Mouse (Mus musculus) stomach, embryonic 14.5 days (tissue): ENCODE results near the gene Pla2g4e. TPM values are rescaled to one million over a fixed set of nuclear protein-coding genes. Genes with fewer than 3 reads are reported as not detected.

ENCODE experiments used
- ATAC-seq: fragments of 200-750 bp; cut with Nextera tagmentation; 2 replicates; pipeline ENCODE4 v1.8.0; 2017; ENCODE audit warnings: low read depth, moderate TSS enrichment; ENCODE audit not compliant: insufficient number of reproducible peaks, insufficient read depth, low FRiP score
- H3K27ac ChIP-seq: fragments of 300-500 bp; sonication (generic); 2 replicates; pipeline ENCODE4 v1.5.1; 2014; ENCODE audit warnings: mild to moderate bottlenecking, low read length, moderate library complexity, mixed read lengths
- H3K27me3 ChIP-seq: fragments of 300-500 bp; sonication (generic); 2 replicates; pipeline ENCODE4 v1.6.1; 2014; ENCODE audit warnings: low read length, control low read depth, mixed read lengths; ENCODE audit not compliant: control insufficient read depth, insufficient read depth
- H3K36me3 ChIP-seq: fragments of 300-500 bp; sonication (generic); 2 replicates; pipeline ENCODE4 v1.6.1; 2014; ENCODE audit warnings: mild to moderate bottlenecking, control low read depth, low read length, moderate library complexity, mixed read lengths; ENCODE audit not compliant: control insufficient read depth, insufficient read depth
- H3K4me1 ChIP-seq: fragments of 300-500 bp; sonication (generic); 2 replicates; pipeline ENCODE4 v1.6.1; 2014; ENCODE audit warnings: low read length, control low read depth, mixed read lengths; ENCODE audit not compliant: control insufficient read depth, insufficient read depth
- H3K4me2 ChIP-seq: fragments of 300-500 bp; sonication (generic); replicated peaks from 2 replicates; pipeline ENCODE4 v1.6.1; 2014; ENCODE audit warnings: low read depth, low read length, control low read depth
- H3K4me3 ChIP-seq: fragments of 300-500 bp; sonication (generic); 2 replicates; pipeline ENCODE4 v1.5.1; 2014; ENCODE audit warnings: low read depth, low read length, control low read depth
- H3K9ac ChIP-seq: fragments of 300-500 bp; sonication (generic); replicated peaks from 2 replicates; pipeline ENCODE4 v1.6.1; 2014; ENCODE audit warnings: low read depth, mild to moderate bottlenecking, control low read depth, low read length, moderate library complexity, mixed read lengths
- H3K9me3 ChIP-seq: fragments of 300-500 bp; sonication (generic); 2 replicates; pipeline ENCODE4 v1.6.1; 2016; ENCODE audit warnings: low read depth, low read length, control low read depth; ENCODE audit not compliant: control insufficient read depth
- WGBS: fragments of 180-500 bp; shearing (Covaris S2); extraction: QIAGEN DNeasy Blood & Tissue Kit; methylation state at CpG from one replicate; pipeline ENCODE4 v1.1.7; 2014; 5-methylcytosine and 5-hydroxymethylcytosine counted together
- polyA plus RNA-seq: library from polyadenylated mRNA; unstranded; fragments of >200 nt; fragmentation: Nextera tagmentation; extraction: Ambion mirVana; gene quantifications from 2 replicates; pipeline ENCODE4 v1.2.1, GENCODE M21; 2014

Gene Pla2g4e
- polyA plus RNA-seq, 1 experiment from 2014 or later, result 0.27 TPM

DNA sequence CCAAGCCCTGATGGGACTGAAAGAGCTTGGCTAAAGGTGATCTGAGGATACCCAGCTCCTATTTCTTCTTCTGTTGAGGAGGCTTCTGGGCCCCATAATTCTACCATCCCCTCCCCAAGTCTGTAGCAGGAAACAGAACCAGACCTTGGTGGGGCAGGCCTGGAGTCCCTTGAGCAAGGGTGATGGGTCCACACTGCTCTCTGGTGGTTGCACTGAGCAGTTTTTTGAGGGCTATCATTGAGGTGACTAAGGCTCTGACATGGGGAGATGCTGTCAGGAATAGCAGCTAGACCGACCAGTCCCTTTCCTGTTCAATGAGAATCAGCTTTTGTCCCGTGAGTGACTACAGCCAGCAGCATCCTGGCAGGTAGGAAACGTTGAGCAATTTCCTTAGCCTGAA is 36.1 kb upstream of the Pla2g4e start:
- Histone ChIP-seq H3K4me2 (no peak overlapping the region), H3K36me3 (no peaks in the 10 kb centered on the region), H3K9ac (no peak overlapping the region), H3K4me3 (no peak overlapping the region), H3K9me3 (no peaks in the 10 kb centered on the region), H3K27ac (no peak overlapping the region), H3K4me1 (no peaks in the 10 kb centered on the region), H3K27me3 (no peaks in the 10 kb centered on the region)
- WGBS, result 46% methylated on average over 3 of the region's 3 CpGs
- no peak for ATAC-seq

GRCm38 (mm10) chr2:120279961-120280360 is 34.8 kb upstream of the Pla2g4e start:
- Histone ChIP-seq H3K4me3 (no peak overlapping the region), H3K27me3 (no peaks in the 10 kb centered on the region), H3K4me1 (no peaks in the 10 kb centered on the region), H3K36me3 (no peaks in the 10 kb centered on the region), H3K9me3 (no peaks in the 10 kb centered on the region), H3K4me2 (no peak overlapping the region), H3K27ac (no peak overlapping the region), H3K9ac (no peak overlapping the region)
- 17% methylated on average over 8 of the region's 8 CpGs for WGBS
- ATAC-seq, result 0 out of 2 replicates have a peak, but pooled peaks have one; percentile 9

- Histone ChIP-seq H3K36me3 (no peaks in the 10 kb centered on the region), H3K9me3 (no peaks in the 10 kb centered on the region), H3K4me2 (no peak overlapping the region), H3K27ac (no peak overlapping the region), H3K27me3 (no peaks in the 10 kb centered on the region), H3K9ac (no peak overlapping the region), H3K4me3 (no peak overlapping the region), H3K4me1 (no peaks in the 10 kb centered on the region)
- 80% methylated on average over 4 of the region's 4 CpGs for WGBS
- ATAC-seq, result no peak
Observed at GRCm38 (mm10) chr2:120276951-120277350, 31.8 kb upstream of the Pla2g4e start.

GRCm38 (mm10) chr2:120268635-120269034 is 23.5 kb upstream of the Pla2g4e start:
- H3K27ac ChIP-seq, result no peak overlapping the region
- ATAC-seq, result 0 out of 2 replicates have a peak, but pooled peaks have one; percentile 46
- no peak overlapping the region for H3K4me3 ChIP-seq
- no peaks in the 10 kb centered on the region for H3K4me1 ChIP-seq
- WGBS, result 4% methylated on average over 9 of the region's 9 CpGs
- no peak overlapping the region for H3K9ac ChIP-seq
- no peaks in the 10 kb centered on the region for H3K27me3 ChIP-seq
- H3K4me2 ChIP-seq, result peak overlapping the region; percentile 30; the same call in 1 of the 2 replicates
- no peaks in the 10 kb centered on the region for H3K36me3 ChIP-seq
- no peaks in the 10 kb centered on the region for H3K9me3 ChIP-seq

DNA sequence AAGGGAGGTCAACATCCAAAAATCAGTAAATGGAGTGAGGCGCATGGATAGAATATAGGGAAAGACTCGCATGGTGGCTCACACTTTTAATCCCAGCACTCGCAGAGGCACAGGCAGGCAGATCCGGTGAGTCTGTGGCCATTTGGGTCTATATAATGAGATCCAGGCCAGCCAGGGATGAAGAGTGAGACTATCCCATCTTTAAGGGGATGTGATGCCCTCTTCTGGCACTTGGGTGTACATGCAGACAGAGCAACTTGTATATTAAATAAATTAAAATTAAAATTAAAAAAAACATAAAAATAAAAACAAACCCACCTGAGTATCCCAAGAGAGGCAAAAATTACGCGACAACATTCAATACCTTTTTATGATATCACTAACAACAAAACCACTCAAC is 20.4 kb upstream of the Pla2g4e start:
- Histone ChIP-seq H3K4me1 (no peaks in the 10 kb centered on the region), H3K27me3 (no peaks in the 10 kb centered on the region), H3K4me2 (no peak overlapping the region), H3K27ac (no peak overlapping the region), H3K4me3 (no peak overlapping the region), H3K36me3 (no peaks in the 10 kb centered on the region), H3K9ac (no peak overlapping the region), H3K9me3 (no peaks in the 10 kb centered on the region)
- ATAC-seq, result no peak
- 71% methylated on average over 6 of the region's 6 CpGs for WGBS

- no peak for ATAC-seq
- Histone ChIP-seq H3K4me3 (no peak overlapping the region), H3K36me3 (no peaks in the 10 kb centered on the region), H3K4me1 (no peaks in the 10 kb centered on the region), H3K27me3 (no peaks in the 10 kb centered on the region), H3K4me2 (no peak overlapping the region), H3K9ac (no peak overlapping the region), H3K9me3 (no peaks in the 10 kb centered on the region), H3K27ac (no peak overlapping the region)
- 68% methylated on average over 10 of the region's 10 CpGs for WGBS
Observed at GRCm38 (mm10) chr2:120264858-120265257, 19.7 kb upstream of the Pla2g4e start.

DNA sequence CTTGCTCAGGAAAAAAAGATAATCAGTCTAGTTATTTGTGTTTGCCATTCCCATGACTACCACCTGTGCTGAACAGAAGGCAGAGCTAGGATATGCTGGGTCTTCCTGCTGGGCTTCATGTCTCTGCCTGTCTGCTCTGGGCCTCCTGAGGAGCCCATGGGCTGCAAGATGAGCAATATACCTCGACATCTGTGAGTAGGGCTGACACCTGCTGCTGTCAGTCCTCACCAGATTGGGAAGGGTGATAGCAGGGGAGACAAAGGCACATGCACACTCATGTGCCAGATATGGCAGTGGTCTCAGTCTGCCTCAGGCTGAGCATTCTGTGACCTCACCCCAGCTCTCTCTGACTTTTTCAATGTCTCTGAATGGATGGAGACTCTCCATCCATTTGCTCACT is 17.7 kb upstream of the Pla2g4e start:
- Histone ChIP-seq H3K27me3 (no peaks in the 10 kb centered on the region), H3K36me3 (no peaks in the 10 kb centered on the region), H3K27ac (no peak overlapping the region), H3K4me1 (no peaks in the 10 kb centered on the region), H3K4me3 (no peak overlapping the region), H3K4me2 (no peak overlapping the region), H3K9ac (no peak overlapping the region), H3K9me3 (no peaks in the 10 kb centered on the region)
- ATAC-seq, result no peak
- 60% methylated on average over 1 of the region's 1 CpGs for WGBS

DNA sequence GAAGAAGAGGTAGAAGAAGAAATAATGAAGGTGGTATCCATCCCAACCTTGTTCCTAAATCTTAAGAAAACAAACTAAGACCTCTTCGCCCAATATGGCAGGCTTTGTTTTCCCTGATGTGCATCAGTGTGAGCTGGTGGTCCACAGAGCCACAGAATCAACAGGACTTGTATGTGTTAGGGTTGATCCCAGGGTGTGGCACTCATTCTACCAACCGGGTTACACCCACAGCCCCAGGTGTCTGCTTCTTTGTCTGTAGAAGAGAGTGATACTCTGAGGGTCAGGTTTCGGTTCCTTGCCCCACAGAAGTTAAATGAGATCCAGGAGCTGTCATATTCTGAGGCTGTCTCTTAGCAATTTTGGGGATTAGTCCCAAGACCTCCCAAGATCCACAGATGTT is 16.2 kb upstream of the Pla2g4e start:
- ATAC-seq, result no peak
- WGBS, result 64% methylated on average over 3 of the region's 3 CpGs
- no peak overlapping the region for H3K9ac ChIP-seq

DNA sequence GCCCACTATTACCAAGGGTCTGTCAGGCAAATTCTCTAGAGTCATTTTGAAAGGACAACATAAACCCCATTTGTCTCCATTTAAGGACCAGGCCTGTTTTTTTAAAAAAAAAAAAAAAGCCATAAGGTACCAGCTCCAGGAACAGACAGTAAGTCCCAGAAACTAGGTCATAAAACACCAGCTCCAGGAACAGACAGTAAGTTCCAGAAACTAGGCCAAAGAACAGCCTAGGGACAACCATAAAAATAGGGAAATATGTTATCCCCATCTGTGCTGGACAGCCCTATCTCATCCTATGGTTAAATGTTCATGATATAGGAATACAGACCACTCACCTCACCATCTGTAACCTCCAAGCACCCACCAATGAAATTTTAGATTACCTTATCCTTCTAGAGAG is 11.1 kb upstream of the Pla2g4e start:
- Histone ChIP-seq H3K9ac (no peak overlapping the region), H3K4me2 (no peak overlapping the region), H3K36me3 (no peaks in the 10 kb centered on the region), H3K4me1 (no peaks in the 10 kb centered on the region), H3K27me3 (no peaks in the 10 kb centered on the region), H3K9me3 (no peaks in the 10 kb centered on the region), H3K4me3 (no peak overlapping the region), H3K27ac (no peak overlapping the region)
- no peak for ATAC-seq

More for the DNA sequence above, 16.2 kb upstream of the Pla2g4e start:
- no peaks in the 10 kb centered on the region for H3K36me3 ChIP-seq
- no peak overlapping the region for H3K4me3 ChIP-seq
- no peak overlapping the region for H3K27ac ChIP-seq
- no peaks in the 10 kb centered on the region for H3K4me1 ChIP-seq
- no peak overlapping the region for H3K4me2 ChIP-seq
- H3K9me3 ChIP-seq, result no peaks in the 10 kb centered on the region
- no peaks in the 10 kb centered on the region for H3K27me3 ChIP-seq
